Mouse (Mus musculus) hindbrain, embryonic 14.5 days (tissue): ENCODE results near the gene Ifi203. TPM values are rescaled to one million over a fixed set of nuclear protein-coding genes. Genes with fewer than 3 reads are reported as not detected.
"Not testable (repeated sequence)": the region's sequence is repeated elsewhere in the genome, so short reads cannot be mapped to it uniquely, and the experiment has no call there.

Experiments used
- ATAC-seq: fragments of 200-750 bp; cut with Nextera tagmentation; 2 replicates; pipeline ENCODE4 v1.8.0; 2017; ENCODE audit warnings: moderate number of reproducible peaks, mild to moderate bottlenecking, moderate TSS enrichment, moderate library complexity; ENCODE audit not compliant: low FRiP score
- DNase-seq: peaks from one replicate; pipeline ENCODE4 v3.0.0-alpha.2; 2015; ENCODE audit warnings: low spot score
- H3K27ac ChIP-seq: fragments of 300-500 bp; sonication (generic); 2 replicates; pipeline ENCODE4 v1.5.1; 2014; ENCODE audit warnings: mild to moderate bottlenecking, moderate library complexity
- H3K27me3 ChIP-seq: fragments of 300-500 bp; sonication (generic); 2 replicates; pipeline ENCODE4 v1.6.1; 2014; ENCODE audit warnings: mild to moderate bottlenecking, low read length, mixed read lengths; ENCODE audit not compliant: control insufficient read depth, insufficient read depth
- H3K36me3 ChIP-seq: fragments of 300-500 bp; sonication (generic); replicated peaks from 2 replicates; pipeline ENCODE4 v1.6.1; 2014; ENCODE audit not compliant: control insufficient read depth, insufficient read depth
- H3K4me1 ChIP-seq: fragments of 300-500 bp; sonication (generic); replicated peaks from 2 replicates; pipeline ENCODE4 v1.6.1; 2014; ENCODE audit warnings: antibody characterized with exemption, low read length, mixed read lengths; ENCODE audit not compliant: control insufficient read depth, insufficient read depth
- H3K4me2 ChIP-seq: fragments of 300-500 bp; sonication (generic); replicated peaks from 2 replicates; pipeline ENCODE4 v1.6.1; 2014; ENCODE audit warnings: mild to moderate bottlenecking, moderate library complexity
- H3K4me3 ChIP-seq: fragments of 300-500 bp; sonication (generic); replicated peaks from 2 replicates; pipeline ENCODE4 v1.5.1; 2014; ENCODE audit warnings: mild to moderate bottlenecking, low read length
- H3K9ac ChIP-seq: fragments of 300-500 bp; sonication (generic); 2 replicates; pipeline ENCODE4 v1.6.1; 2014
- H3K9me3 ChIP-seq: fragments of 300-500 bp; sonication (generic); 2 replicates; pipeline ENCODE4 v1.6.1; 2016; ENCODE audit warnings: low read length; ENCODE audit not compliant: control insufficient read depth
- WGBS: fragments of 180-500 bp; shearing (Covaris S2); extraction: QIAGEN DNeasy Blood & Tissue Kit; methylation state at CpG from one replicate; pipeline ENCODE4 v1.1.7; 2014; 5-methylcytosine and 5-hydroxymethylcytosine counted together
- polyA plus RNA-seq: library from polyadenylated mRNA; unstranded; fragments of >200 nt; fragmentation: Nextera tagmentation; extraction: Ambion mirVana; gene quantifications from 2 replicates; pipeline ENCODE4 v1.2.1, GENCODE M21; 2014

Ifi203 gene
- 0.51 and 1.2 TPM in 2 replicates for polyA plus RNA-seq

DNA sequence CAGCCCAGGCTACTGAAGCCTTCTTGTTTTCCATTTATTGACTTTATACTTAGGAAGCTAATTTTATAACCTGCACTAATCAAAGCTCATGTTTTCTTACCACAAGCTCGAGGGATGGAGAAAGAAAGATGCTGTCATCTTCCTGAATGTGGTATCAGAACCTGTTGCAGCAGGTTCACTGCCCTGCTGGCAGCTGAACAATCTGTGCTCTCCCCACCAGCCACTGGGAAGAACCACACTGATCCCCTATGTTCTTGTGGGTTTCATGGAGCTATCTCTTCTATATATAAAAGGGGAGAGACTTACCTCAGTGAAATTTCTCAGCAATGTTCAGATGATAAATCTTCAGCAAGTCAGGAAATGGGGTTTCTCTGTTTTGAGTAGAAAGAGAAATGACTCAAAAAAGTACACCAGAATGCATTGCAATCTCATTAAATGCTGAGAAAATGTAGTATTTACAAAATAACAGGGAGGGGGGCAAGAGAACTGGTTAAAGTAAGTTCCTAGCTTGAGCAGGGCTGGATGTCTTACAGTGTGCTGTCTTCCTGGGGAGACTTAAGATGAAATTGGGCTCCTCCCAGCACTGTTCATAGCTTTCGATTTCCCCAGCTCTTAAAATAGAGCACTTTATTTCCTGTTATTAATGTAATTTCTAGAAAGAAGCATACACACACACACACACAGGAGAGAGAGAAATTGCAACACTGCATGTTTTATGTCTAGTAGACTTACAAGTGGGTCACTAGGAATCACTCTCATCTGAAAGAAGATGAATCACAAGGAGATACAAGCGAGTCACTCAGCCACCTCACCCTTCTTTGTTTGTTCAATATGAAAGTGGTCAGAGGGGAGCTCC lies at the start of gene Ifi203, which contains the start of gene Mndal:
Gene Ifi203, minus strand, starts transcription at position 749 of the 856 bp plus-strand sequence.
Gene Mndal, minus strand, starts transcription at position 568 of the 856 bp plus-strand sequence.
- not testable (repeated sequence) for H3K4me3 ChIP-seq, H3K9me3 ChIP-seq, H3K27ac ChIP-seq, H3K36me3 ChIP-seq, H3K9ac ChIP-seq, H3K4me2 ChIP-seq, DNase-seq, H3K4me1 ChIP-seq, ATAC-seq, H3K27me3 ChIP-seq
- 84% methylated on average over 3 of the region's 3 CpGs for WGBS

DNA sequence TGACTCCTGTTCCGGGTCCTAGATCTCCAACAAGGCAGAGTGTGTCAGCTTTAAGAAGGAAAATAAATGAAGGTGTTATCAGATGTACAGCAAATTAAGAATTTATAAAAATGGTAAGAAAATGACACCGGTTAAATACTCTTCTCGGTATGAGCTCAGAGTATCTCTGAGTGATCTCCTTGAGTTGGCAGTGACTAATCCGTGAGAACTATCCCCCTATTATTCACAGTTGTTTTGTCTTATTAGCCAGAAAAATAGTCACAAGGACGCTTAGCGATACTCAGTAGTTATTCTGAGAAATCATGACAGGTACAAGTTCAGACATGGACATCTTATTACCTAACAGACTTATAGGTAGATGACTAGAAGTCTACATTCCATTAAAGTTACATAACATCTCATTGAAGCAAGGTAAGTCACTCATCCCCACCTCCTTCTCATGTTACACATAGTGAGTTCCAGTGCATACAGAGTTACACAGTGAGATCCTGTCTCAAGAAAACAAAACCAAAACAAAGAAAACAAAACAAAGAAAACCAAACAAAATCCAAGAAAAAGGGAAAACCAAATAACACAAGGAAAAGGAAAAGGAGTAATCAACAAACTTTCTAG lies 40.3 kb upstream of the Ifi203 start, which contains the start of gene Ifi202b:
Gene Ifi202b, minus strand, starts transcription at position 51 of the 612 bp plus-strand sequence.
- not testable (repeated sequence) for H3K9me3 ChIP-seq, H3K4me1 ChIP-seq, H3K4me2 ChIP-seq, H3K4me3 ChIP-seq, DNase-seq, H3K9ac ChIP-seq, H3K27ac ChIP-seq, H3K27me3 ChIP-seq, H3K36me3 ChIP-seq, ATAC-seq
- 86% methylated on average over 6 of the region's 6 CpGs for WGBS

DNA sequence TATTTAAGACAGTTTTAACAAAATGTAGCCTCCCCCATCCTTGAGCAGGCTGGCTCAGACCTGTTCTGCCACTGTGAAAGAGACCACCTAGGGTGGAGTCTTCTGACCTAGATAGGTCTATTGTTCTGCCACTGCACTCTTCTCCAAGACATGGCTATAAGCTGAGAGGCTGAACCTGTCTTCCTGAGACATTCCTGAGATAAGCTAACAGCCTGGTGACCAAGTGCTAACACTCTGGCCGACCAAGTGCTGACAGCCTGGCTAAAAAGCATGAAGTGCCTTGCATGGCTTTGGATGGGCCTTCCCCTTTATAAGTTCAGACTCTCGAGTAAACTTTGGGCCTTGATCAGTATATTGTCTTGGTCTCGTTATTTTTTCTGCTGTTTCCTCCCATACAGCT lies 38.6 kb upstream of the Ifi203 start:
- not testable (repeated sequence) for H3K4me1 ChIP-seq, H3K27me3 ChIP-seq, H3K9me3 ChIP-seq, H3K36me3 ChIP-seq, H3K4me3 ChIP-seq, ATAC-seq, H3K27ac ChIP-seq, DNase-seq, H3K4me2 ChIP-seq, H3K9ac ChIP-seq
- WGBS: 73% methylated on average over 3 of the region's 3 CpGs

DNA sequence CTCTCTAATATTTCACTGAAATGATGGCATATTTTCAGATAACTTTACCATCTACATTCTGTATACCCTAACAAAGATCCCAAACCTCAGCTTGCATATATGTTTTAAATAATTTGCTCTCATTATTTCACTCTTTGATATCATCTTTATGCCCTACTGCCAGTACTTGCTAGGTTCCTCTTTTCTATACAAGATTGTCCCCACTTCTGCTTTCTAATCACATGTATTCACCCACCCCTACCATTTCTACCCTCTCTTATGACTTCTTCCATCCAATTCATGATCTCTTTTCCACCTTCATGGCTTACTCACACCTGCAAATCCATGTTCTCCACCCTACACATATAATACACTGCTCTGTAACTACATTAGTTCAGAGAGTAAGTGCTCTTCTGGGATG lies 35.1 kb upstream of the Ifi203 start:
- Histone ChIP-seq H3K4me1 (no peaks in the 10 kb centered on the region), H3K4me2 (no peak overlapping the region), H3K36me3 (no peaks in the 10 kb centered on the region), H3K27ac (no peak overlapping the region), H3K9ac (no peak overlapping the region), H3K4me3 (no peak overlapping the region), H3K27me3 (no peaks in the 10 kb centered on the region), H3K9me3 (no peaks in the 10 kb centered on the region)
- ATAC-seq (no peak), DNase-seq (no peak)

DNA sequence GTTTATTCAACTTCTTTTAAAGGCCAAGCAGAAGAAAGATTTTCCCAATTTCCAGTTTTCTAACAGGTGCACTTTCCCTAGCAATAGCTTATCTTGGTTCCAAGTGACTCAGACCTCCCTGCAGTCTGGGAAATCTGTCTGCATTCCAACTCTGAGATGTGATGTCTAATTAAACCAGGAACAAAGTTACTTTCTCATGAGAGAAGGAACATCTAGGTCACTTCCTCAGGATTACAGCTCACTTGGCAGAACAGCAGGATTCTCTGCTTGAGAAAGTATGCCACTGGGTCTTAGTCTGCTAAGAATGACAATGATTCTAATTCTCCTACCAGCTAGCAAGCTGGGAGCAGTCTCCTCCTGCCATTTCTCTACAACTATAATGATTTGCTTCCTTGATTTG lies 30.6 kb upstream of the Ifi203 start:
- ATAC-seq (no peak), DNase-seq (no peak)
- no peak overlapping the region for H3K9ac ChIP-seq
- H3K27me3 ChIP-seq: no peaks in the 10 kb centered on the region
- no peak overlapping the region for H3K27ac ChIP-seq
- no peak overlapping the region for H3K4me3 ChIP-seq
- H3K4me2 ChIP-seq: no peak overlapping the region
- H3K4me1 ChIP-seq: no peaks in the 10 kb centered on the region
- no peaks in the 10 kb centered on the region for H3K36me3 ChIP-seq
- no peaks in the 10 kb centered on the region for H3K9me3 ChIP-seq

DNA sequence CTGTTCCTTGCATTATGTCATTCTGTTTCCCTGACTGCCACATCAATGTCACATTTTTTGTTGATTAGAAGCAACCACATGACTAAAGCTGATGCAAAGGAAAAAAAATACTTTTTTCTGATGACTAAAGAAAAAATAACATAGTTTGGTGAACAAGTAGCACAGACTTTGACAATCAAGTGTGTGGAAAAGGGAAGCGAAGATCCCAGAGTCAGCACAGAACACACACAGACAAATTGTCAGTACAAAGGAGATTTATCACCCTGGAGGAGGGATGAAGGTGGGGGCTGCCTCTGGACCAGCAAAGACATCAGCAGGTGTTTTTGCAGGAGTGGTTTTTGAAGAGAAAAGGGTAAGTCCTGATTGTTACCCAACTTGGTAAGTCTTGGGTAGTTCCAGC lies 19.0 kb upstream of the Ifi203 start:
- H3K9ac ChIP-seq, ATAC-seq, H3K4me1 ChIP-seq, DNase-seq, H3K27me3 ChIP-seq, H3K4me2 ChIP-seq, H3K9me3 ChIP-seq, H3K36me3 ChIP-seq, H3K27ac ChIP-seq, H3K4me3 ChIP-seq: not testable (repeated sequence)
- 86% methylated on average over 1 of the region's 1 CpGs for WGBS

DNA sequence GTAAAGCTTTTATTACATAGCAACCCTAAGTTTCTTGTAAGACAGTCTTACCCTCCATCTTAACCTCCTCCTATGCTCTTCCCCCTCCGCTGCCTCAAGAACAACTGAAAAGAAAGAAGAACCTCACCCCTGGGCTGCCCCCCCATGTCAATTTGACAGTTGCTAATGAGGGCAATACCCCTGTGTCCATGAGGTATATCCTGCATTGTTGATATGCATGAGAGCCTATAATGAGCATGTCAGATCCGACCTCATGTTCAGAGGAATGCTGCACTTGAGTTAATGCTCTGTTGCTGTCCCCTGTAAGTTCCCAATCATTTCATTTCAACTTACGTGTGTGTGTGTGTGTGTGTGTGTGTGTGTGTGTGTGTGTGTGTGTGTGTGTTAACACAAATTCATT lies 17.5 kb upstream of the Ifi203 start:
- WGBS: 31% methylated on average over 3 of the region's 3 CpGs
- not testable (repeated sequence) for H3K9ac ChIP-seq, H3K27me3 ChIP-seq, H3K9me3 ChIP-seq, DNase-seq, H3K4me3 ChIP-seq, H3K4me2 ChIP-seq, ATAC-seq, H3K4me1 ChIP-seq, H3K36me3 ChIP-seq, H3K27ac ChIP-seq

DNA sequence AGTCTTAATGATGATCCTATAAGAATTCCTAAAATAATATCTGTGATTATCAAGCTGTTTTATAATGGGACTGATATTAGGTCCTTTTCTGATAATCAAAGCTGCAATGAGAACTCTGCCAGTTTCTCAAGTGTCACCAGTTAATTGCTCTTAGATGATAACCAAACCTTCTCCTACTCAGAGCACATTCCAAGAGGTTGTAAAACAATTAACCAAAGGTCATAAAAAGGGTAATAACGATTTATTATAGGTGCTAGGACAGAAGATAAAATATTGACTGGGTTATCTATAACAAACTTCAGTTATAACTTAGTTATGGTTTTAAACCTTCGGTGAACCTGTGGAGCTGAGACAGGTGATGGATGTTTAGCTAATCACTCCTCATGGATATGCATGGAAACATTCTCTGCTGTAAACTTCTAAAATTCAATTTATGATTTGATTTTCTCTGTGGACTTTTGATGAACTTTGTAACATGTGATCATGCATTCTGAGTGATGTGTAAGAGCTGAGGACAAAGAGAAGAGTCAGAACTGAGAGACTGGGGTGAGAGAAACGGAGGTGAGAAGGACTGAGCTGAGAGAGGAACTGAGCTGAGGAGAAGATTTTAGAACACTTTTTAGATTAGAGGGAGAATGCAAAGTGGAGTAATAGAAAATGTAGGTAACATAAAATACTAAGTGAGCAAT lies 13.5 kb upstream of the Ifi203 start:
- not testable (repeated sequence) for H3K4me2 ChIP-seq, DNase-seq, H3K9ac ChIP-seq, H3K4me1 ChIP-seq, H3K9me3 ChIP-seq, H3K27me3 ChIP-seq, H3K36me3 ChIP-seq, H3K4me3 ChIP-seq, ATAC-seq, H3K27ac ChIP-seq
- 73% methylated on average over 3 of the region's 3 CpGs for WGBS

DNA sequence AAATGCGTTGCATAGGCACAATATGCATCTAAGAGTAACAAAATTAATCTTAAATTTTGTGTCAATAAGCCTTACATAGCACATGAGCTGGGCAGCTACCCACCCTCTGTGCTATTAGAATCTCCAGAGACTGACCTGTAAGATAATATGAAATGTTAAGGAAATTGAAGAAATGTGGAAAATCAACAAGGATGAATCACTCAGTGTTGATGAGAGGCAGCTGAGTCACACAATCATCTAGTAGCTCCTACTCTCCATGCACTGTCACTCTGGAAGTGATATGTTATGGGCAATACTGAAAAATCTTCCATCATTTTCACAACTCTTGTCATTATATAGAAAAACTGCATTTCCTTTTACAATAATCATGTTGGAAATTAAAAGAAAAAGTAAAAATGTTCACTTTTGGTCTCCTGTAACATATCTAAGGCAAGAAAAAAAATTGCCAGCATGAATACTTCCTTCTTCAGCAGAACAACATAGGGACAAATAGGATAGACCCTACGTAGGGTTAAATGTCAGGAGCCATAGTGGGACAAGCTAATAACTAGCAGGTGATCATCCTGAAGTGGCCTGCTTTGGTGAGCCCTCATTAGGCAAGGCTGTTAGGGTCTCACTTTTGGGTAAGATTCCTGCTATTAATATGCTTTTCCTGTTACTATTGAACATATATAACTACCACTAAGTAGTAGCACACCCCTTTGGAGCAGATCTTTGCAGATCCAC lies 12.8 kb upstream of the Ifi203 start:
- no peaks in the 10 kb centered on the region for H3K4me1 ChIP-seq
- no peak overlapping the region for H3K4me3 ChIP-seq
- H3K27me3 ChIP-seq: no peaks in the 10 kb centered on the region
- no peaks in the 10 kb centered on the region for H3K9me3 ChIP-seq
- no peak for ATAC-seq
- DNase-seq: no peak
- H3K4me2 ChIP-seq: no peak overlapping the region
- 88% methylated on average over 2 of the region's 2 CpGs for WGBS
- H3K9ac ChIP-seq: no peak overlapping the region
- no peak overlapping the region for H3K27ac ChIP-seq
- no peaks in the 10 kb centered on the region for H3K36me3 ChIP-seq
